Mouse (Mus musculus): ENCODE results near the gene Tspan4.

Gene Tspan4

DNA sequence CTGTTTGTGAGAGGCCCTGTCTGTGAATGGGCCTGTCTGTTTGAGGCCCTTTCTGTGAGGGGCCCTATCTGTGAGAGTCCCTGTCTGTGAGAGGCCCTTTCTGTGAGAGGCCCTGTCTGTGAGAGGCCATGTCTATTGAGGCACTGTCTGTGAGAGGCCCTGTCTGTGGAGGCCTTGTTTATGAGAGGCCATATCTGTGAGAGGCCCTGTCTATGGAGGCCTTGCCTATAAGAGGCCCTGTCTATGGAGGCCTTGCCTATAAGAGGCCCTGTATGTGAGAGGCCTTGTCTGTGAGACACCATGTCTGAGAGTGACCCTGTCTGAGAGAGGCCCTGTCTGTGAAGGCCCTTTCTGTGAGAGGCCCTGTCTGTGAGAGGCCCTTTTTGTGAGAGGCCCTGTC, 33.1 kb downstream of the Tspan4 start:
- no peak for DNase-seq (ENCODE audit: low spot score)

DNA sequence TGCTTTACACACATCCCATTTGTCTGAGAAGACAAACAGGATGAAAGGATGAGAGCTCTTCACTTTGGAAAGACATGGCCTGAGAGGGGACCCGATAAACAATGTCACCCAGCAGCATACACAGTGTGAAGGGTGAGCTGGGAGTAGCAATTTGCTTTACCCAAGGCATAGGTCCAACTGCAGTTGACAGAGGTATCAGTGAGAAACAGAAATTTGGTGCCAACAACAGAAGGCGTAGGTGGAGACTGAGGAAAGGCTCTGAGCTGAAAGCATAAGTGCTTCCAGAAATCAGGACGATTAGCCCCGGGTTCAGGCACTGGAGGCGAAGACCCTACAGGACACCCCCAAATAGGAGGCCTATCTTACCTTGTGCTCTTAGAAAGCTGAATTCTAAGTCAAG, 35.2 kb downstream of the Tspan4 start:
- DNase-seq (ENCODE audit: low spot score): no peak

DNA sequence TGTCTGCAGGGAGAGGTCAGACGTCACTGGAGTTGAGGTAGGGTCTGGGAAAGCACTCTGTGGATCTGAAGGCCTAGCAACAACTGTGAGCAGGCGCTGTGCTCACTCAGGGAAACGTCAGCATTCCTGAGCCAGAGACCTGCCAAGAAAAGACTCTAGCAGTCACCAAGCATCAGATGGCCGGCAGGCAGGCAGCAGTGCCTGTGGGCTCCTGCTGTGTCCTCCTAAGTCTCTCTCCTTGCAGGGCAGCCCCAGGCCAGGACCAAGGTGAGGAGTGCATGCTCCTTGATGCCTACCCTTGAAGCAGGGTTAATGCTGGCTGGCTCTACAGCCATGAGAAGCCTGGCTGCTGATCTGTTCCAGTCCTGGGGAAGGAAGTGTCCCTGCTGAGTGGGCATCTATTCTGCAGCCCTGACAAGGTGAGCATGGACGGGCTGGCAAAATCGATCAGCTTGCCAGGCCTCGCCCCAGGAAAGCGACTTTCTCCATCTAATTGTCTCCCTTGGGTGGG, 35.7 kb downstream of the Tspan4 start:
- DNase-seq (ENCODE audit: low spot score): no peak

DNA sequence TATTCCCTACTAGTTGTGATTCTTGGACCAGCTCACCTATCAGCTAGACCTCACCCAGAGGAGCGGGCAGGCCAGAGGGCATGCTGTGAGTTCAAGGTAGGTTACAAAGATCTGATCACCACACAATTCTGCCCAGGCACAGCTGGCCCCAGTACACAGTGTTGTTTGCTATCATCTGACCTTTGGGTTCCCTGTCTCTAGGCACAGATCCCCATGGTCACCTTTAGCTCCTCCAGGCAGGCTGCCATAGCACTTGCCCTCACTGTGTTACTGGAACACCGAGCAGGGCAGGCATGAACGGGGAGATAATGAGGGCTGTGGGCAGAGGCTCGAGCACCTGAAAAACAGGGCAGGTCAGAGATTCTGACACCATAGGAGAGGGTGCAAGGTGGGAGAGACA, 42.6 kb downstream of the Tspan4 start:
- DNase-seq (ENCODE audit: low spot score): no peak

DNA sequence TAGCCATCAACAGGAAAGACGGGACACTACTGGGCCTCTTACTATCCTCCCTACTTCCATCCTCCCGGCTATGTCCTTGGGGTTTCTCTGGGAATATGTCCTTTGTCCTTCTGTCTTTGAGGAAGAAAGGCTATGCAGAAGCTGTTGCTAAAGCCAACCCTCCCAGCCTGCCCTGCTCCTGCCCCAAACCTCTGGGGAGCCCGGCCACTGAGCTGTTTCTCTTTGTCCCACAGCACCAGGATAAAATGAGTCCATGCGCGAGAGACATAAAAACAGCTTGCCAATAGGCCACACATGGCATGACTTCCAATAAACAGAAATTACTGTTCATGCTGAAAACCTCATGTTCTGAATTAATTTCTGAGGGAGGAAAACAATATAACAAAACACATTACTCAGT, 43.3 kb downstream of the Tspan4 start:
- no peak for DNase-seq (ENCODE audit: low spot score)

DNA sequence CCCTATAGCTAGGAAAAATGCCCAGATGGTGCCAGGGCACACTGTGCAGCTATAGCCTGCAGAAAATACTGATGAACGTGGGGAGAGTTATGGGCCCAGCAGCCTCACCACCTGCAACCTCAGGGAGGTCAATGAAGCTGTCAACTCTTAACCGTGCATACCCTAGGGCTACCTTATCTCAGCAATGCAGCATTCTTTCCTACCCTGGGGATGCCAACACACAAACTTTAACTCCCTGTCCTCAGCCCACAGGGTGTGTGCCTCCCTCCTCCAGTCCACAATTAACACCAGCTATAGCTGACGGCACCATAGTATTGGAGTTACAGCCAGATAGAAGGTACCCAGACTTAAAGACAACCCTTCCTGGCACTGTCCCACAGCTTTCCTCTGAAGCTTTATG, 43.9 kb downstream of the Tspan4 start:
- DNase-seq (ENCODE audit: low spot score): no peak

DNA sequence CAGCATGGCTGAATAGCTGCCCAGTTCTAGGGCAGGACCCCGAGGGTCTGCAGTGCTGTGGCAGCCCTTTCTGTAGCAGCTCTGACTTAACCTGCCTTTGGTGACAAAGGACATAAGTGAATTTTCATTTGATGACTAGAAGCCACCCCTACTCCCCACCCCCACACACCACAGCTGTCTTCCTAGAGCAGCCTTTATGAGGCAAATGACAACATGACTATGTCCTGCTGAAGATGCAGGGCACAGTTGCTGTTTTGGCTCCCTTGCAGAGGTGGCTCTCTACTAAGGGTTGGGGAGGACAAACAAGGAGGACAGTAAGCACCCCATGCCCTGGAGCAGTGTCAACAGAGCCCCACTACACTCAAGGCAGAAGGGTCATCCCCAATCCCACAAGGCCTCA, 44.8 kb downstream of the Tspan4 start:
- no peak for DNase-seq (ENCODE audit: low spot score)

DNA sequence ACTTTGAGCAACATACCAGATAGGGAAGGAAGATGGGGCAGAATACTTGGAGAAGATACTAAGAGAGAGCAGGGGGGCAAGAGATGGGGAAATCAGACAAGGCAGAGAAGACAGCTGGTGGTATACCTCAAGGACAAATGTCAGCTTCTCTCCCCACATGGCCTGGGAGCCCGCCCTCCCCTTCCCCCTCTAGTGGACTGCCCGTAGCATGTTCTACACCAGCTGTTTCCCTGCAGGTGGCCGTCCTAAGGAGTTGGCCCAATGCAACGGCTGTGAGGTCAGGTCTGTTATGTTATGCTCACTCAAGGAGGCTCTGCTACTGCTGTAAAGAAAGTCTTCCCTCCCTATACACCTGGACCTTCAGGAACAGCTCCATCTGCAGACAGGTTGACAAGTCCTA, 48.0 kb downstream of the Tspan4 start:
- no peak for DNase-seq (ENCODE audit: low spot score)

DNA sequence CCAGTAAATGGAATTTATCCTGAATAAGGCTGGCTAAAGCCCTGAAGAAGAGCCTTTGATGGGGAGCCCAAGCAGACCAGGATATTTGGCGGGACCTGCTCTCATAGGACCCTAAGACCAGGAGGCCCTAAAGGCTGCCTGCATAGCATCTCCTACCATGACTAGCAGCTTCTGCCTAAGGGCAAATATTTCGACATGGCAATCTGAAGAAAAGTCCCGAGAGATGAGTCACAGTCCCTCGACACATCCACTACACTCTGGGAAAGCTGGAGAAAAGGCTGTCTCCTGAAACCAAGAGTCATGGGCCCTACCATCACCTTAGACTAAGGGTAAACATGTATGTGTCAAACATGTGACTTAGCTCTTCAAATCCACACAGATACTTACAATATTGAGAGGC, 49.2 kb downstream of the Tspan4 start:
- peak; percentile 33 for DNase-seq (ENCODE audit: low spot score)

DNA sequence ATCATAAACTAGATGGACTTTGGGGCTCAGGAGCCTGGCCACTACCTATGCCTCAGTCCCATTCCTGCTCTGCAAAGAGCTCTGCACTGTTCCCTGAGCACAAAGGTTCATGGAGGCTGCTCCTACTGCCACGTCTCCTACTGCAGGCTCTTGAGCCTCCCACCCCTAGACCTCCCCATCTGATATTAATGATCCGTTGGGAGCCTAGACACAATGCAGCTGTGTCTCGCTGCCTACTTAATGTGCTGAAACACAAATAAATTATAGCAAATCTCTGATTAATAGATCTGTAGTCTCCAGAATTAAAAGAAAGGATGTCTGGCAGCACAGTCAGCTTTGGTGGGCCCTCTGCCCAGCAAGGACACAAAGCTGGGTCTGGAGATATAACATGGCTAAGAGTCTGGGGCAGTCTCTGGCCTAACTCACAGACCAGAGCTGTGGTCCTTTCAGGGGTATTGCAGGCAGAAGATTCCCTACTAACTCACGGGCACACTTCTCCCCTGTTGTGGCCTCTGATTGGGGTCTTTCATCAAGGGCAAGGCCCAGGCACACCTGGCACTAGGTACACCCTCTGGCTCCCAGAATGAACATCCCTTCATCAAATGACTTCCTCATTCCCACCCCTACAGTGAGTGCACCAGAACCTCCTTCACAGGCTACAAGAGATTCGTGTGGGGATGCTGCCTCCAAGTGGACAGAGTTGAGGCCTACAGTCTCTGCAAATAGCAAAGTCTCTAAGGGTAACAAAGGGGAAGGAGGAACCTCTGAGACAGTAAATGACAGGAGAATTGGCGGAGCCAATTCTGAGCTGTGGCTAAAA, 49.9 kb downstream of the Tspan4 start:
- DNase-seq (ENCODE audit: low spot score): peak; percentile 80

DNA sequence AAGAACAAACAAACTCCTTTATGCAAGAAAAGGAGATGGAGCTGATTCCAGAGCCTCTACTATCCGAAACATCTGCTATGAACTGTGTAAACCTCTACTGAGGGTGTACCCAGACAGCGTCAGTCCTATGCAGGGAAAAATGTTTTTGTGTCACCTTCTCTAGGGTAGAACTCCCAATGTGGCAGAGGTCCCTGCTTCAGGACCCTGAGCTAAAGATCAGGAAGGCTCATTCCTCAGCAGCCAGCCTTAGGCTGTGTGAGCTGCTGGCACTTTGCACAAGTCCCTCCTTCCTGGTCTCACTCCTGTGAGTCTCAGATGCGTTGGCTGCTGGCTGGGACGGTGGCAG, 50.5 kb downstream of the Tspan4 start:
- no peak for DNase-seq (ENCODE audit: low spot score)

DNA sequence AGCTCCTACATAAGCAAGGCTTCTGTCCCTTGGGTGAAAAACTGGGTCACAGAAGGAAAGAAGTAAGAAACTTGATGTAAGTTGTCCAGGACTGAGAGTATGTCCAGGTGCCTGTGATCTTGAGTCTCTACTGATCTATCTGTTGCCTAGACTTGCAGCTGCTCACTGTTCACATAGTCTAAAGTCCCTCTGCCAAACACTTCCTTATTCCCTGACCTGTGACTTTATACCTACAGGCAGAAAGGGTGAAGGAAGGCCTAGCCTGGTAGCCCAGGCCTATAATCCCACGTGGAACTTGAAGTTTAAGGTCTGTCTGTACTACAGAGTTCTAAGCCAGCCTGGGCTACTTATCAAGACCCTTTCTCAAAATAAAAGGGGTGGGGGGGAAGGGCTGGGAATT, 60.5 kb downstream of the Tspan4 start:
- no peak for DNase-seq (ENCODE audit: low spot score)

DNA sequence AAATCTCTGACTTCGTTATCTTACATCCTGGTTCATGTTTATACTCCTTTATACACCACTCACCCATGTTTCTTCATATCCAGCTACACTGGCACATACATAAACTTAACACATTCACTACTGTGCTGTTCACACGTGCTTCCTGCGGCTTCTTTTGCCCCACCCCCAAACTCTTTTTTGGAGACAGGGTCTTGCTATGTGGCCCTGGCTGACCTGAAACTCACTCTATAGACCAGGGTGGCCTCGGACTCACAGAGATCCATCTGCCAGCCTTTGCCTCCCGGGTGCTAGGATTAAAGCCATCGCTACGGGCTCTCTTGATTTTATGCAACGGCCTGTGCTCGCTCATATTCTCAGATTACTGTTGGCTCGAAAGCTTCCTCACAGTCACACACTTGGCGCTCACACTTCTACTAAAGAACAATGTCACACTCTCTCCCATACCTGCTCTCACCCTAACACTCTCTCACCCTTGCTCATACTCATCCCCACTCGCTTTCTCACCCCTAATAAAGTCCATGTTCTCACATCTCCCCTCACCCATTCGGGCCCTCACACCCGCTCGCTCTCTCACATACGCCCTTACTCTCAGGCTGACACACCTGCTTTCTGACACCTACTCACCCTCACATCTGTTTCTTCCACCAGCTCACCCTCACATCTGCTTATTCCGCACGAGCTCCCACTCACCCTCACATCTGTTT, 64.0 kb downstream of the Tspan4 start:
- peak; percentile 36 for DNase-seq (ENCODE audit: low spot score)

DNA sequence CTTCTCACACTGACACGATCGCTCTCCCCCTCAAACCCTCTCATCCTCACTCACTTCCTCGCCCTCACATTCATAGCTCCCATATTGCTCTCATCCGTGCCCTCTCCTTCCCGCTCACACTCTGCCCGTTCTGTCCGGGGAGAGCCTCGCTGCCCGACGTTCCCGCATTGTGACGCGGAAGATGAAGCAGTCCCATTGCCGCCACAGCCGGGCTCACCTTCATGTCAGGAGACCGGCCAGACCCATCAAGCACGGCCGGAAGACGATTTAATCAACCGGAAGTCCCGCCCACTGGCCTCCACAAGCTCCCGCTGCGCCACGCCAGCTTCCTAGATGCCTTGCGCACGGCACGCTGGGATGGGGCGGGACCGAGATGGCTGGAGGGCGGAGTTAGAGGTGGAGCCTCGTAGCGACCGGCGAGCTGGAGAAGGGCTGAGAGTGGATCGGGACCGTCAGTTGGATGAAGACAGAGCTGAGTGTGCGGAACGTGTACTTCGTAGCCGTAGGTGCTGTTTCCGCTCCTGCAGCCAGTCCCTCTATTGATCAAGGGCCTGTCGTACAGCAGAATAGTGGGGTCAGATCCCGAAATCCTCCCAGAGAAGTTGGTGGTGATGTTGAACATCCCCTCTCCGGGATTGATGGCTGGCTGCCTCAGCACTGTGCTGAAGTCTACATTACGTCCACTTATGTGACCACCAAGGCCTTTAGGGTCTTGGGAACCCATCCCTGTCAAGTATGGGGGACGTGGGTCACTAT, 64.7 kb downstream of the Tspan4 start, which contains the start of gene Chid1:
Gene Chid1, minus strand, starts transcription at position 302 of the 756 bp plus-strand sequence.
- peak; percentile 99 for DNase-seq (ENCODE audit: low spot score)

DNA sequence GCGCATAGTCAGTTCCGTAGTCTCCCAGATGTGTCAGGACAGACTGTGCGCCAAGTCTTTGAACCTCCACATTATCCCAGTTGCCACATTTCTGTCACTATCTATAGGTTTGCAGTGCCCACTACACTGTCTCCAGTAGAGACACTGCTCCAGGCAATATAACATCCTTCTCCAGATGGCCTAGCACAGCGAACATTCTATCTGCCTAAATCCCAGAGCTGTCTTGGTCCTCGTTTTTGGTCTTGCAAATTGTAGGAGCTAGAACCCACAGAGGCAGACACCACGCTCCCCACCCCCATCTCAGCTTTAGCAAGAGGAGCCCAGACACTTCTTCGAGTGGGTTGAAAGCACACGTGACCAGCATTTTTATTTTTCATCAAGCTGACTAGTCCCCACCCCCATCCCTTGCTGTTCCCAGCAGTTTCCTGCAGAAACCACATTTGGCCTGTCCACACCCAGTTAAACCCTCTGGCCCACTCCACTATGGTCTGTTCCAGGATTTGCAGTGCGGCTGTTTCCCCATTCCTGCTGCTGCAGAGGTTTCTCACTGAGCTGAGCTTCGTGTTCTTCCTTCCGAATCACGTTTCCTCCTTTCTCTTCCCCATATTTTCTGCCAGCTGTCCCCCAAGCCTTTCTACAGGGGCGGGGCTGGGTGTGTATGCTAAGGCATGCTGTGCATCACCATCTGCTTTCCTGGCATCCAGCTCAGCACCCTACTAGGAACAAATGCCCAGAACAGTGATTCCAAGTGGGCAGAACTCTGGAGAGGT, 65.5 kb downstream of the Tspan4 start:
- peak; percentile 50 for DNase-seq (ENCODE audit: low spot score)

DNA sequence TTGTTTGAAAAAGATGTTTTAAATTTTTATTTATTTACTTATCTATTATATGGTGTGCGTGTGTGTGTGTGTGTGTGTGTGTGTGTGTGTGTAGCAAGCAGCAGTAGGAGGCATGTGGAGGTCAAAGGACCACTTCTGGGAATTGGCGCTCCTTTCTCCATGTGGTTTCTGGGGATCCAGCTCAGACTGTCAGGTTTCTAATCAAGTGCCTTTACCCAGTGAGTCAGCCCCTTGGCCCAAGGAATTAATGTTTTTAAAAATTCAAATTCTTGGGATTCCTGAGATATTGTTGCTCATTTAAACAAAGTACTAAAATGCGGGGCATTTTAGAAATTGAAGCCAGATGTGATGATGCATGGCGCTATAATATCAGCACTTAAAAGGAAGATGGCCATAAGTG, 66.6 kb downstream of the Tspan4 start:
- DNase-seq (ENCODE audit: low spot score): no peak

DNA sequence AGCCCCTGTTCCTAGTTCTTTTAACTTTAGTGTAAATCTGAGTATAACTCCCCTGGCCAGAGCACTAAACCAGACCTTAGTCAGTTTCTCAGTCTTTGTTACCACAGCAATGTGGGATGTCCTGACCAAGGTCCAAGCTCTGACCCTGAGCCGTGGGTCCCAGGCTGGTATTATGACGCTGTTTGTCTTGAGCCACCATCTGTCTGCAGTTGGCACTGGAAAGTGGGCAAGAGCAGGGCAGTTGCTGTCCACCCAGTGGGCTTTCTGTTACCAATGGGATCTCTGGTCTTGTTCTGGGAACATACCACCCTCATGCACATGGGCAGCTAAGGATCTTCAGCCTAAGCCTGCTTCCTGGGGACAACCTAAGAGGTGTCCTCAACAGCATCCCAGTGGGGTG, 67.5 kb downstream of the Tspan4 start:
- DNase-seq (ENCODE audit: low spot score): no peak

Measured in MN1 (cell line).